Mouse (Mus musculus): ENCODE measurements around the gene Ski. TPM values are rescaled to one million over a fixed set of nuclear protein-coding genes. Genes with fewer than 3 reads are reported as not detected.

The Ski gene
- polyA plus RNA-seq, 1 experiment from 2014 or later, result 2.1 TPM

DNA sequence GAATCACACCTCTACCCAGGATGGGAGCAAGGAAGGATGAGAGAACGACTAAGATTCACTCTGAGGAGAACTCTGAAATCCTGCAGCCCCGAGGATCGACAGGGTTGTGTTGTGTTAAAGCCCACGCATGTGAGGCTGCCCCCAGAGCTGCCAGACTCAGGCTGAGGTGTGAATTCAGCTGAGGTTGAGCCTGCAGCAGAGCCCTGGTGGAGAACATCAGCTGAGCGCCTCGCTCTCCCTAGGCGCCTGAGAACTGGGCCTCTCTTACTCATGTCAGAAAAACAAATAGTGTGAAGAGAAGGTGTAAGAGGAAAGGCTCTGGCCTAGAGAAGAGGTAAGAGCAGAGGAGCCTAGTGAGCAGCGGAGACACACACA is 63.9 kb downstream of the Ski start:
- no peak overlapping the region for H3K27ac ChIP-seq (replicated peaks)
- H3K9me3 ChIP-seq (replicated peaks), result no peaks in the 10 kb centered on the region
- H3K9ac ChIP-seq, result no peak overlapping the region
- no peak for ATAC-seq (ENCODE audit: insufficient read depth)
- peaks cover 32% of the 10 kb centered on the region for H3K36me3 ChIP-seq (replicated peaks)
- H3K4me1 ChIP-seq (replicated peaks), result peaks cover 28% of the 10 kb centered on the region
- H3K4me3 ChIP-seq (replicated peaks), result no peak overlapping the region
- 69% methylated on average over 8 of the region's 8 CpGs for WGBS (ENCODE audit: insufficient replicate concordance)
- no peak overlapping the region for H3K4me2 ChIP-seq
- H3K27me3 ChIP-seq, result no peaks in the 10 kb centered on the region

GRCm38 (mm10) chr4:155157871-155158542 is 64.4 kb downstream of the Ski start:
- H3K27me3 ChIP-seq, result peaks cover under 1% of the 10 kb centered on the region; the same call in 1 of the 2 replicates
- peaks cover 32% of the 10 kb centered on the region for H3K36me3 ChIP-seq (replicated peaks)
- WGBS (ENCODE audit: insufficient replicate concordance), result 84% methylated on average over 27 of the region's 27 CpGs
- H3K9ac ChIP-seq, result no peak overlapping the region
- H3K4me2 ChIP-seq, result no peak overlapping the region
- H3K27ac ChIP-seq (replicated peaks), result no peak overlapping the region
- H3K4me1 ChIP-seq (replicated peaks), result peaks cover 23% of the 10 kb centered on the region
- no peaks in the 10 kb centered on the region for H3K9me3 ChIP-seq (replicated peaks)
- no peak overlapping the region for H3K4me3 ChIP-seq (replicated peaks)
- ATAC-seq (ENCODE audit: insufficient read depth), result no peak

DNA sequence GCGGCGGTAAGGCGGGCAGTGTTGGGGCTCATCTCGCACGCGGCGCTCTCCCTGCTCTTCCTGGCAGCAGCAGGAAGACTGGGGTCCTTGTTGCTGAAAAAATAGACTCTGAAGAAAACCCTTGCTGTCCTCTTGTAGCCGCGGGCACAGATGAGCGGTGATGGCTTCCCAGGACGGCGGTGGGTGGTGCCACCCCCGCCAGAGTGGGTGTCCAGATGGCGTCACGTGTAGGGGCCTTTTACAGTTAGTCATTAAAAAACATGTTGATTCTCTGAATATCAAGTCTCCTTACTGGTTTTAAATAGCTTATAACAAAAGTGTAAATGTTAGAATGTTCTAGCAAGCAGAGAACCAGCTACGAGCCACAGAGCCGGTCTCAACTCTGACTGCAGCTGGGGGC is 65.7 kb downstream of the Ski start:
- H3K27me3 ChIP-seq, result peaks cover 12% of the 10 kb centered on the region
- H3K9ac ChIP-seq, result no peak overlapping the region
- no peak overlapping the region for H3K4me3 ChIP-seq (replicated peaks)
- H3K4me1 ChIP-seq (replicated peaks), result peaks cover 19% of the 10 kb centered on the region
- no peak overlapping the region for H3K4me2 ChIP-seq
- H3K36me3 ChIP-seq (replicated peaks), result peaks cover 32% of the 10 kb centered on the region
- H3K27ac ChIP-seq (replicated peaks), result no peak overlapping the region
- no peaks in the 10 kb centered on the region for H3K9me3 ChIP-seq (replicated peaks)
- 91% methylated on average over 17 of the region's 17 CpGs for WGBS (ENCODE audit: insufficient replicate concordance)
- no peak for ATAC-seq (ENCODE audit: insufficient read depth)

DNA sequence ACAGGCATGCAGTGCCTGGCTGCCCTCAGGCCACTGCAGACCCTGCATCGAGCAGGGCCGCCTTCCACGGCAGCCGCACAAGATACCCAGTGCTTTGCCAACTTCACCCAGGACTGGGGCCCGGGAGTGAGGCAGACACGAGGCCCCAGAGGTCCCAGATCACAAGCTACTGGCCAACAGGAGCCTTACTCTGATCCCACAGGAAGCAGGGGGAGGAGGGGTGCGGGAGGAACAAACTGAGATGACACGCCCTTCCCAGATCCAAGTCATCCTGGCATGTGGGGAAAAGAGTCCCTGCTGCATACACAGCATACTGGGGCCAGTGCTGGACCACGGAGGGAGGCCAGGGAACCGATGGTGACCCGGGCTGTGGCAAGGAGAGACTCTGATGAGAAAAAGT is 67.4 kb downstream of the Ski start:
- Histone ChIP-seq H3K36me3 (replicated peaks) (peaks cover 32% of the 10 kb centered on the region), H3K9me3 (replicated peaks) (no peaks in the 10 kb centered on the region), H3K27me3 (peaks cover 29% of the 10 kb centered on the region), H3K4me1 (replicated peaks) (peaks cover 27% of the 10 kb centered on the region), H3K4me3 (replicated peaks) (no peak overlapping the region), H3K9ac (no peak overlapping the region), H3K27ac (replicated peaks) (no peak overlapping the region), H3K4me2 (no peak overlapping the region)
- no peak for ATAC-seq (ENCODE audit: insufficient read depth)
- WGBS (ENCODE audit: insufficient replicate concordance), result 61% methylated on average over 11 of the region's 11 CpGs

DNA sequence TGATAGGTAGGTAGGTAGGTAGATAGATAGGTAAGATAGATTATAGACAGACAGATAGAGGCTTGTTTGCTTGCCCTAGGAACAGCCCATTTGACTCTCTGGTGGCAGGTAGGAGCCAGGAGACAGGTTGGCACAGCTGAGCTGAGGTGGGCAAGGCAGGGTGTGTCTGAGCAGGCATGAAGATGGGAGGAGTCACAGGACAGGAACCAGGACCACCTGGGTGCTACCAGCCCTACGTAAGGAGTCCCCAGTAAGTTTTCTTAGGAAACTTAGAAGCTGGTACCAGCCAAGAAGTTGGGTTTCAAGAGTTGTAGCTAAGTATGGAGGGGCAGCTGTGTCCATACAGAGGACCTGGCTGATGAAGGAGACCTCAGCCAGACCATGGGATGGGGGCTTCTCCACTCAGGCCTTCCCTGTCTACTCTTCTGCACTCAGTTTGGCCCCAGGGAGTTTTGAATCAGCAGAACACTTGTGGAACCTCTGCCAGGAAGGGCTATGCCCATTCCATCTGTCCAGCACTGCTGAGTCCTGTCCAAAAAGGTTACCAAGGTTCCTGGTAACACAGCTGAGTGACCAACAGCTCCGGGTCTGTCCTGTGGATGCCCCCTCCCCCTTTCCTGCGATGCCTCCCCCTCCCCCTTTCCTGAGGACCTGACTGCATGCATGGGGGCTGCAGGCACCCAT is 68.9 kb downstream of the Ski start:
- Histone ChIP-seq H3K27ac (replicated peaks) (no peak overlapping the region), H3K4me2 (no peak overlapping the region), H3K27me3 (peaks cover 43% of the 10 kb centered on the region), H3K9ac (no peak overlapping the region), H3K36me3 (replicated peaks) (peaks cover 26% of the 10 kb centered on the region), H3K9me3 (replicated peaks) (no peaks in the 10 kb centered on the region), H3K4me3 (replicated peaks) (no peak overlapping the region), H3K4me1 (replicated peaks) (peaks cover 32% of the 10 kb centered on the region)
- WGBS (ENCODE audit: insufficient replicate concordance), result 60% methylated on average over 3 of the region's 3 CpGs
- no peak for ATAC-seq (ENCODE audit: insufficient read depth)

GRCm38 (mm10) chr4:155152476-155152875 is 69.9 kb downstream of the Ski start:
- peaks cover 15% of the 10 kb centered on the region for H3K36me3 ChIP-seq (replicated peaks)
- no peak overlapping the region for H3K27ac ChIP-seq (replicated peaks)
- no peak for ATAC-seq (ENCODE audit: insufficient read depth)
- H3K9me3 ChIP-seq (replicated peaks), result no peaks in the 10 kb centered on the region
- H3K27me3 ChIP-seq, result peaks cover 43% of the 10 kb centered on the region
- H3K4me2 ChIP-seq, result no peak overlapping the region
- H3K9ac ChIP-seq, result no peak overlapping the region
- WGBS (ENCODE audit: insufficient replicate concordance), result 70% methylated on average over 6 of the region's 6 CpGs
- peaks cover 32% of the 10 kb centered on the region for H3K4me1 ChIP-seq (replicated peaks)
- H3K4me3 ChIP-seq (replicated peaks), result no peak overlapping the region

- no peak overlapping the region for H3K9ac ChIP-seq
- no peak overlapping the region for H3K27ac ChIP-seq (replicated peaks)
- H3K4me2 ChIP-seq, result no peak overlapping the region
- 40% methylated on average over 4 of the region's 4 CpGs for WGBS (ENCODE audit: insufficient replicate concordance)
- no peak for ATAC-seq (ENCODE audit: insufficient read depth)
- no peaks in the 10 kb centered on the region for H3K9me3 ChIP-seq (replicated peaks)
- no peak overlapping the region for H3K4me3 ChIP-seq (replicated peaks)
- peaks cover 9% of the 10 kb centered on the region for H3K36me3 ChIP-seq (replicated peaks)
- peaks cover 32% of the 10 kb centered on the region for H3K4me1 ChIP-seq (replicated peaks)
- peaks cover 43% of the 10 kb centered on the region for H3K27me3 ChIP-seq
Observed at GRCm38 (mm10) chr4:155151845-155152244, 70.5 kb downstream of the Ski start.

DNA sequence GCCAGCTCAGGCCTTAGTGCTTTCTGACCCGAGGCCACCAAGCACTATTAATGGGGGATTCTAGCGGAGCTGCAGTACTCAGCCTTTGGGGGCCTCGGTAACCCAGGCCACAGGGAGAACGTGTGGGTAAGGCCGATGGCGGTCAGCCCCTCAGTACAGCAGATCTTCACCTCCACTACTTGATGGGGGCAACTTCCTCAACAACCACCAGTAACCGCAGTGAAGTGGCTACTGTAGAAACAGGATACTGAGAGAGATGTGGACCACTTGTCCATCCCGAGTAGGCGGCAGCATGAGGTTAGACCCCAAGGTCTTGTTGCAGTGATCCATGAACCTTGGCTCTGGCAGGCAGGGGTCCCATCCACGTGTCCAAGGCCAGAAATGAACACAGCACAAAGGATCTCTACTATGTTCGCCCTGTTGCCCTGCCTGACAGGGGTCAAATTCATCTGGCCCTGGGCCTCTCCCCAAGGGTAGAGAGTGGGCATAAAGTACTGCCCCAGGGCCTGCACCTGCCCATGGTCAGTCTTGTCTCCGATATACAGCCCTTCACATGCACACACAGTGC is 71.1 kb downstream of the Ski start:
- Histone ChIP-seq H3K9me3 (replicated peaks) (no peaks in the 10 kb centered on the region), H3K9ac (peak overlapping the region; percentile 32; the same call in 1 of the 2 replicates), H3K36me3 (replicated peaks) (peaks cover 3% of the 10 kb centered on the region; the same call in 1 of the 2 replicates), H3K27ac (replicated peaks) (peak overlapping the region; percentile 45; the same call in 1 of the 2 replicates), H3K4me3 (replicated peaks) (peak overlapping the region; percentile 54), H3K4me1 (replicated peaks) (peaks cover 32% of the 10 kb centered on the region), H3K4me2 (peak overlapping the region; percentile 75), H3K27me3 (peaks cover 43% of the 10 kb centered on the region)
- no peak for ATAC-seq (ENCODE audit: insufficient read depth)
- WGBS (ENCODE audit: insufficient replicate concordance), result 20% methylated on average over 12 of the region's 12 CpGs

DNA sequence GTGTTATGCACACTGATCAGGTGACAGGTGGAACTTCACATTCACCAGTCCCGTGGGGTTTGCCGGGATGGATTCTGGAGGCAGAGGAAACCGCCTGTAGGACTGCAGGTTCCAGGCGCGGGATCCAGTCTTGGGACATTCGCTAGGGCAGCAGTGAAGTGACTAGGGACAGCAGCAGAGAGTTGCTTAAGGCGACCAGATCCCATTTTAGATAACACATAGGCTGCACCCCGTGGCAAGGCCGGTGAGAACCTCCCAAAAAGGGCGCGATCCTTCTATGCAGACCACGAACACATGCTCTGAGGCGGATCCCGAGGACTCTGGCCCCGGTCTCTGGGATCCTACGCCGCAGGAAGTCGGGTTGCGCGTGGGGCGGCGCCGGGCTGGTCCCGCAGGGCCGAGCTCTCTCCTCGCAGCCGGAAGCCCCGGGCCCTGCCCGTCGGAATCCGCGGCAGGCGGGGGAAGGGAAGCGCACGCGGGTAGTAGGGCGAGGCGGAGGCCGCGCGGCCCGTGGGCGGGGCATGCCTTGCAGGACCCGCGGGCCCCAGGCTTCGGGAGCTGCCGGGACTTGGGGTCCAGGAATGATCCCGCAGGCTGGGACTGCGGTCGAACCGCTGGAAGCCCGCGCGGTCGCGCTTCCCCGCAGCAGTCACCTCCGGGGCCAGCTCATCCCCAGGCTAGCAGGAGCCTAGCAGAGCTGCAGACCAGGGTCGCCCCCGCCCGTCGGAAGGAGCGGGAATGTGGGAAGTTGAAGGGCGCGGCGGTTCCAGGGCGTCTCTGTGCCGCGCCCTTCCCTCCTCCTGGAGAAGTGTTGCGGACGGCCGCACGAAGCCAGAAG is 71.9 kb downstream of the Ski start:
- peak; percentile 73 for ATAC-seq (ENCODE audit: insufficient read depth)
- H3K9ac ChIP-seq, result peak overlapping the region; percentile 32; the same call in 1 of the 2 replicates
- whole genome bisulfite sequencing (ENCODE audit: insufficient replicate concordance), result 5% methylated on average over 73 of the region's 73 CpGs
- H3K4me1 ChIP-seq (replicated peaks), result peaks cover 32% of the 10 kb centered on the region
- no peaks in the 10 kb centered on the region for H3K9me3 ChIP-seq (replicated peaks)
- H3K36me3 ChIP-seq (replicated peaks), result no peaks in the 10 kb centered on the region
- peaks cover 43% of the 10 kb centered on the region for H3K27me3 ChIP-seq
- peak overlapping the region; percentile 75 for H3K4me2 ChIP-seq
- H3K4me3 ChIP-seq (replicated peaks), result peak overlapping the region; percentile 54
- H3K27ac ChIP-seq (replicated peaks), result peak overlapping the region; percentile 45; the same call in 1 of the 2 replicates

GRCm38 (mm10) chr4:155149941-155150275 is 72.5 kb downstream of the Ski start:
- H3K27me3 ChIP-seq, result peaks cover 43% of the 10 kb centered on the region
- 65% methylated on average over 6 of the region's 6 CpGs for WGBS (ENCODE audit: insufficient replicate concordance)
- 0 out of 2 replicates have a peak overlapping the region, but pooled peaks have one; percentile 45 for H3K27ac ChIP-seq (replicated peaks)
- no peaks in the 10 kb centered on the region for H3K36me3 ChIP-seq (replicated peaks)
- no peak for ATAC-seq (ENCODE audit: insufficient read depth)
- no peaks in the 10 kb centered on the region for H3K9me3 ChIP-seq (replicated peaks)
- peak overlapping the region; percentile 75 for H3K4me2 ChIP-seq
- peaks cover 32% of the 10 kb centered on the region for H3K4me1 ChIP-seq (replicated peaks)
- no peak overlapping the region for H3K9ac ChIP-seq
- H3K4me3 ChIP-seq (replicated peaks), result peak overlapping the region; percentile 54; the same call in 1 of the 2 replicates
